Mouse (Mus musculus): ENCODE data around the gene Mrpl2. TPM values are rescaled to one million over a fixed set of nuclear protein-coding genes. Genes with fewer than 3 reads are reported as not detected.

The Mrpl2 gene
- polyA plus RNA-seq, 1 experiment from 2014 or later, result 106 TPM

GRCm38 (mm10) chr17:46612820-46613219, 33.2 kb upstream of the Mrpl2 start:
- 9% methylated on average over 4 of the region's 4 CpGs for WGBS
- no peaks in the 10 kb centered on the region for H3K36me3 ChIP-seq
- peaks cover 77% of the 10 kb centered on the region for H3K4me1 ChIP-seq
- peak overlapping the region; percentile 7 for H3K4me2 ChIP-seq
- H3K4me3 ChIP-seq, result no peak overlapping the region
- H3K9ac ChIP-seq, result no peak overlapping the region
- H3K27ac ChIP-seq, result peak overlapping the region; percentile 91
- ATAC-seq (ENCODE audit: borderline replicate concordance, extremely low read depth, low FRiP score, low TSS enrichment), result peak; percentile 27; the same call in 1 of the 2 replicates
- no peaks in the 10 kb centered on the region for H3K27me3 ChIP-seq
- H3K9me3 ChIP-seq, result no peaks in the 10 kb centered on the region

GRCm38 (mm10) chr17:46613229-46613628, 32.8 kb upstream of the Mrpl2 start:
- Histone ChIP-seq H3K27me3 (no peaks in the 10 kb centered on the region), H3K9me3 (no peaks in the 10 kb centered on the region), H3K4me3 (no peak overlapping the region), H3K27ac (peak overlapping the region; percentile 91), H3K36me3 (no peaks in the 10 kb centered on the region), H3K4me1 (peaks cover 82% of the 10 kb centered on the region), H3K9ac (0 out of 2 replicates have a peak overlapping the region, but pooled peaks have one; percentile 30), H3K4me2 (peak overlapping the region; percentile 7)
- WGBS, result 34% methylated on average over 3 of the region's 3 CpGs
- ATAC-seq (ENCODE audit: borderline replicate concordance, extremely low read depth, low FRiP score, low TSS enrichment), result no peak

GRCm38 (mm10) chr17:46617799-46618198, 28.2 kb upstream of the Mrpl2 start:
- no peak overlapping the region for H3K9ac ChIP-seq
- peaks cover 93% of the 10 kb centered on the region for H3K4me1 ChIP-seq
- H3K36me3 ChIP-seq, result no peaks in the 10 kb centered on the region
- no peaks in the 10 kb centered on the region for H3K9me3 ChIP-seq
- no peak overlapping the region for H3K4me3 ChIP-seq
- no peak for ATAC-seq (ENCODE audit: borderline replicate concordance, extremely low read depth, low FRiP score, low TSS enrichment)
- 43% methylated on average over 12 of the region's 12 CpGs for WGBS
- no peaks in the 10 kb centered on the region for H3K27me3 ChIP-seq
- H3K27ac ChIP-seq, result peak overlapping the region; percentile 96
- peak overlapping the region; percentile 47 for H3K4me2 ChIP-seq

GRCm38 (mm10) chr17:46618394-46618768, 27.6 kb upstream of the Mrpl2 start:
- Histone ChIP-seq H3K27me3 (no peaks in the 10 kb centered on the region), H3K27ac (peak overlapping the region; percentile 96), H3K9ac (peak overlapping the region; percentile 37; the same call in 1 of the 2 replicates), H3K9me3 (no peaks in the 10 kb centered on the region), H3K4me3 (peak overlapping the region; percentile 7; the same call in 1 of the 2 replicates), H3K36me3 (no peaks in the 10 kb centered on the region), H3K4me1 (peaks cover 92% of the 10 kb centered on the region), H3K4me2 (peak overlapping the region; percentile 47)
- ATAC-seq (ENCODE audit: borderline replicate concordance, extremely low read depth, low FRiP score, low TSS enrichment), result 0 out of 2 replicates have a peak, but pooled peaks have one; percentile 9
- WGBS, result under 1% methylated on average over 6 of the region's 6 CpGs

GRCm38 (mm10) chr17:46618769-46619682, 27.0 kb upstream of the Mrpl2 start:
- no peaks in the 10 kb centered on the region for H3K27me3 ChIP-seq
- H3K4me1 ChIP-seq, result peaks cover 92% of the 10 kb centered on the region
- peak overlapping the region; percentile 7; the same call in 1 of the 2 replicates for H3K4me3 ChIP-seq
- 11% methylated on average over 27 of the region's 27 CpGs for WGBS
- H3K27ac ChIP-seq, result peak overlapping the region; percentile 96
- peak overlapping the region; percentile 47 for H3K4me2 ChIP-seq
- no peaks in the 10 kb centered on the region for H3K9me3 ChIP-seq
- no peak for ATAC-seq (ENCODE audit: borderline replicate concordance, extremely low read depth, low FRiP score, low TSS enrichment)
- no peaks in the 10 kb centered on the region for H3K36me3 ChIP-seq
- peak overlapping the region; percentile 37 for H3K9ac ChIP-seq

- peak overlapping the region; percentile 47 for H3K4me2 ChIP-seq
- peak overlapping the region; percentile 5; the same call in 1 of the 2 replicates for H3K4me3 ChIP-seq
- no peak for ATAC-seq (ENCODE audit: borderline replicate concordance, extremely low read depth, low FRiP score, low TSS enrichment)
- no peaks in the 10 kb centered on the region for H3K27me3 ChIP-seq
- WGBS, result 22% methylated on average over 16 of the region's 16 CpGs
- H3K27ac ChIP-seq, result peak overlapping the region; percentile 96
- peak overlapping the region; percentile 13 for H3K9ac ChIP-seq
- H3K9me3 ChIP-seq, result no peaks in the 10 kb centered on the region
- H3K36me3 ChIP-seq, result no peaks in the 10 kb centered on the region
- H3K4me1 ChIP-seq, result peaks cover 93% of the 10 kb centered on the region
These were observed 26.2 kb upstream of the Mrpl2 start for GRCm38 (mm10) chr17:46619683-46620357.

- 16% methylated on average over 15 of the region's 15 CpGs for WGBS
- Histone ChIP-seq H3K27ac (peak overlapping the region; percentile 96), H3K4me2 (peak overlapping the region; percentile 47), H3K4me1 (peaks cover 97% of the 10 kb centered on the region), H3K27me3 (no peaks in the 10 kb centered on the region), H3K4me3 (0 out of 2 replicates have a peak overlapping the region, but pooled peaks have one; percentile 1), H3K9me3 (no peaks in the 10 kb centered on the region), H3K9ac (no peak overlapping the region), H3K36me3 (no peaks in the 10 kb centered on the region)
- peak; percentile 6; the same call in 1 of the 2 replicates for ATAC-seq (ENCODE audit: borderline replicate concordance, extremely low read depth, low FRiP score, low TSS enrichment)
These were observed 24.7 kb upstream of the Mrpl2 start for GRCm38 (mm10) chr17:46621324-46621723.

GRCm38 (mm10) chr17:46622269-46622668, 23.8 kb upstream of the Mrpl2 start:
- Histone ChIP-seq H3K4me3 (no peak overlapping the region), H3K36me3 (no peaks in the 10 kb centered on the region), H3K9ac (no peak overlapping the region), H3K4me2 (peak overlapping the region; percentile 20; the same call in 1 of the 2 replicates), H3K4me1 (peaks cover 98% of the 10 kb centered on the region), H3K27ac (peak overlapping the region; percentile 62), H3K9me3 (no peaks in the 10 kb centered on the region), H3K27me3 (no peaks in the 10 kb centered on the region)
- no peak for ATAC-seq (ENCODE audit: borderline replicate concordance, extremely low read depth, low FRiP score, low TSS enrichment)
- 49% methylated on average over 11 of the region's 11 CpGs for WGBS

- Histone ChIP-seq H3K9ac (peak overlapping the region; percentile 21), H3K4me3 (peak overlapping the region; percentile 19)
These were observed 22.0 kb upstream of the Mrpl2 start for GRCm38 (mm10) chr17:46623819-46624557.

GRCm38 (mm10) chr17:46624598-46624997, 21.4 kb upstream of the Mrpl2 start:
- Histone ChIP-seq H3K36me3 (no peaks in the 10 kb centered on the region), H3K27me3 (no peaks in the 10 kb centered on the region), H3K4me1 (peaks cover 84% of the 10 kb centered on the region), H3K4me2 (peak overlapping the region; percentile 53), H3K9ac (peak overlapping the region; percentile 21), H3K27ac (peak overlapping the region; percentile 85), H3K4me3 (peak overlapping the region; percentile 19), H3K9me3 (no peaks in the 10 kb centered on the region)
- whole genome bisulfite sequencing, result 37% methylated on average over 12 of the region's 12 CpGs
- no peak for ATAC-seq (ENCODE audit: borderline replicate concordance, extremely low read depth, low FRiP score, low TSS enrichment)

More at GRCm38 (mm10) chr17:46623819-46624557, 22.0 kb upstream of the Mrpl2 start:
- Histone ChIP-seq H3K27me3 (no peaks in the 10 kb centered on the region), H3K36me3 (no peaks in the 10 kb centered on the region), H3K27ac (peak overlapping the region; percentile 85), H3K4me2 (peak overlapping the region; percentile 53), H3K4me1 (peaks cover 88% of the 10 kb centered on the region), H3K9me3 (no peaks in the 10 kb centered on the region)
- WGBS, result 13% methylated on average over 10 of the region's 10 CpGs
- ATAC-seq (ENCODE audit: borderline replicate concordance, extremely low read depth, low FRiP score, low TSS enrichment), result no peak

- H3K27ac ChIP-seq, result peak overlapping the region; percentile 99
- 0 out of 2 replicates have a peak, but pooled peaks cover 5% of the 10 kb centered on the region for H3K36me3 ChIP-seq
- no peaks in the 10 kb centered on the region for H3K9me3 ChIP-seq
- no peaks in the 10 kb centered on the region for H3K27me3 ChIP-seq
- peak overlapping the region; percentile 99 for H3K9ac ChIP-seq
- H3K4me3 ChIP-seq, result peak overlapping the region; percentile 97
- peaks cover 76% of the 10 kb centered on the region for H3K4me1 ChIP-seq
- 23% methylated on average over 6 of the region's 6 CpGs for whole genome bisulfite sequencing
- peak overlapping the region; percentile 71 for H3K4me2 ChIP-seq
- no peak for ATAC-seq (ENCODE audit: borderline replicate concordance, extremely low read depth, low FRiP score, low TSS enrichment)
These were observed 18.6 kb upstream of the Mrpl2 start for GRCm38 (mm10) chr17:46627409-46627808.

Data from lung, embryonic 15.5 days (tissue).